In genomic region chr10:93833370-93833698, GRCm38 (mm10) we compare ENCODE assay signal across 8 mouse cellular contexts. TPM values are rescaled to one million over a fixed set of nuclear protein-coding genes. Genes with fewer than 3 reads are reported as not detected.
DNase-seq lines count a peak whose midpoint lies in the region; ATAC-seq and TF ChIP-seq lines count a peak whose summit lies in the region.

No protein-coding gene starts in this region.

- H3K4me2 ChIP-seq in limb, embryonic 15.5 days: peak overlapping the region; percentile 93
- peak overlapping the region; percentile 87 for H3K4me2 ChIP-seq in stomach, embryonic 16.5 days (ENCODE audit: low read depth, low read length)

- peaks cover 81% of the 10 kb centered on the region for H3K27me3 ChIP-seq in erythroblast, embryonic 14.5 days (ENCODE audit: control insufficient read depth)
- H3K27me3 ChIP-seq in spleen, adult 2 months (ENCODE audit: control insufficient read depth, insufficient read depth, low read length): peaks cover 11% of the 10 kb centered on the region
- peaks cover 62% of the 10 kb centered on the region for H3K27me3 ChIP-seq in limb, embryonic 15.5 days
- peaks cover 55% of the 10 kb centered on the region for H3K27me3 ChIP-seq in stomach, embryonic 16.5 days (ENCODE audit: control insufficient read depth, insufficient read depth, low read length)

- H3K9ac ChIP-seq in limb, embryonic 15.5 days: no peak overlapping the region
- H3K9ac ChIP-seq in stomach, embryonic 16.5 days (ENCODE audit: low read length): peak overlapping the region; percentile 59

- H3K27ac ChIP-seq in spleen, adult 2 months (ENCODE audit: insufficient read depth, low read length): no peak overlapping the region
- H3K27ac ChIP-seq in limb, embryonic 15.5 days: no peak overlapping the region
- no peak overlapping the region for H3K27ac ChIP-seq in stomach, embryonic 16.5 days (ENCODE audit: low read length)

- ATAC-seq in erythroblast, adult 5-6 weeks (replicated peaks; ENCODE audit: low FRiP score, poor library complexity, severe bottlenecking): no peak
- no peak for ATAC-seq in limb, embryonic 15.5 days (ENCODE audit: insufficient number of reproducible peaks, low FRiP score, low TSS enrichment, low read depth)
- ATAC-seq in stomach, embryonic 16.5 days (ENCODE audit: insufficient read depth, low FRiP score): 0 out of 2 replicates have a peak, but pooled peaks have one; percentile 17

- no peaks in the 10 kb centered on the region for H3K36me3 ChIP-seq in erythroblast, embryonic 14.5 days (ENCODE audit: control insufficient read depth)
- H3K36me3 ChIP-seq in spleen, adult 2 months (ENCODE audit: control insufficient read depth, insufficient read depth, low read length): no peaks in the 10 kb centered on the region
- H3K36me3 ChIP-seq in limb, embryonic 15.5 days: no peaks in the 10 kb centered on the region
- no peaks in the 10 kb centered on the region for H3K36me3 ChIP-seq in stomach, embryonic 16.5 days (ENCODE audit: control insufficient read depth, insufficient read depth, low read length)

- no peak for TF ChIP-seq POLR2A in spleen, adult 2 months (IDR thresholded peaks at IDR 0.05; ENCODE audit: low read depth, low read length)

- WGBS in spleen, adult 2 months: 7% methylated on average over 16 of the region's 16 CpGs
- 3% methylated on average over 16 of the region's 16 CpGs for WGBS in limb, embryonic 15.5 days
- WGBS in stomach, embryonic 16.5 days: 2% methylated on average over 16 of the region's 16 CpGs

- peak overlapping the region; percentile 62 for H3K4me3 ChIP-seq in erythroblast, embryonic 14.5 days (replicated peaks)
- peak overlapping the region; percentile 61; the same call in 1 of the 2 replicates for H3K4me3 ChIP-seq in spleen, adult 2 months (ENCODE audit: extremely low read depth, insufficient read depth, insufficient read length)
- H3K4me3 ChIP-seq in limb, embryonic 15.5 days: peak overlapping the region; percentile 69
- H3K4me3 ChIP-seq in stomach, embryonic 16.5 days (replicated peaks; ENCODE audit: low read length): peak overlapping the region; percentile 63

- peaks cover 13% of the 10 kb centered on the region for H3K4me1 ChIP-seq in erythroblast, embryonic 14.5 days (ENCODE audit: control insufficient read depth)
- peaks cover 13% of the 10 kb centered on the region for H3K4me1 ChIP-seq in spleen, adult 2 months (ENCODE audit: control insufficient read depth, insufficient read depth, insufficient read length)
- H3K4me1 ChIP-seq in limb, embryonic 15.5 days: peaks cover 22% of the 10 kb centered on the region
- H3K4me1 ChIP-seq in stomach, embryonic 16.5 days (ENCODE audit: control insufficient read depth, insufficient read depth, low read length): peaks cover 11% of the 10 kb centered on the region; the same call in 1 of the 2 replicates

- peaks cover 8% of the 10 kb centered on the region for H3K9me3 ChIP-seq in erythroblast, embryonic 14.5 days (ENCODE audit: control insufficient read depth, low read length)
- no peaks in the 10 kb centered on the region for H3K9me3 ChIP-seq in limb, embryonic 15.5 days
- no peaks in the 10 kb centered on the region for H3K9me3 ChIP-seq in stomach, embryonic 16.5 days (replicated peaks; ENCODE audit: control insufficient read depth, low read length)

- no peak for DNase-seq in spleen, adult 2 months (ENCODE audit: low read depth in 1 of 2, low spot score in 2 of 2)
- DNase-seq in spleen, postnatal 14 days (ENCODE audit: low spot score in 2 of 2): no peak
- DNase-seq in thymus, postnatal 4 days: no peak
- no peak for DNase-seq in left cerebral cortex, adult 11 months (ENCODE audit: low spot score)

- no peak for TF ChIP-seq CTCF in spleen, adult 2 months (IDR thresholded peaks at IDR 0.05; ENCODE audit: extremely low read depth, insufficient read depth, insufficient read length, insufficient replicate concordance)

RNA-seq across cellular contexts. Expression of gene Usp44, which starts 2.0 kb away (rescaled TPM):
- polyA plus RNA-seq in erythroblast, embryonic 14.5 days (2012): not detected in 2 replicates
- total RNA-seq in erythroblast, adult 5-6 weeks (2015; ENCODE audit: low replicate concordance): not detected in 2 replicates
- total RNA-seq in erythroblast, adult 5-6 weeks (2017; ENCODE audit: low replicate concordance): 0.28 TPM in 1 of 2 replicates, not detected in the other
- polyA plus RNA-seq in spleen, adult 2 months (2012; rRNA removed): 0.08 TPM in 1 of 2 replicates, not detected in the other
- 0.52 and 0.95 TPM in 2 replicates for polyA plus RNA-seq in limb, embryonic 15.5 days (2015; fragmentation: Nextera tagmentation; extraction: Ambion mirVana)
- 0.22 and 0.35 TPM in 2 replicates for polyA plus RNA-seq in stomach, embryonic 16.5 days (2015; fragmentation: Nextera tagmentation; extraction: Ambion mirVana)
